Mouse (Mus musculus): ENCODE measurements around the gene Cnot2.

DNA sequence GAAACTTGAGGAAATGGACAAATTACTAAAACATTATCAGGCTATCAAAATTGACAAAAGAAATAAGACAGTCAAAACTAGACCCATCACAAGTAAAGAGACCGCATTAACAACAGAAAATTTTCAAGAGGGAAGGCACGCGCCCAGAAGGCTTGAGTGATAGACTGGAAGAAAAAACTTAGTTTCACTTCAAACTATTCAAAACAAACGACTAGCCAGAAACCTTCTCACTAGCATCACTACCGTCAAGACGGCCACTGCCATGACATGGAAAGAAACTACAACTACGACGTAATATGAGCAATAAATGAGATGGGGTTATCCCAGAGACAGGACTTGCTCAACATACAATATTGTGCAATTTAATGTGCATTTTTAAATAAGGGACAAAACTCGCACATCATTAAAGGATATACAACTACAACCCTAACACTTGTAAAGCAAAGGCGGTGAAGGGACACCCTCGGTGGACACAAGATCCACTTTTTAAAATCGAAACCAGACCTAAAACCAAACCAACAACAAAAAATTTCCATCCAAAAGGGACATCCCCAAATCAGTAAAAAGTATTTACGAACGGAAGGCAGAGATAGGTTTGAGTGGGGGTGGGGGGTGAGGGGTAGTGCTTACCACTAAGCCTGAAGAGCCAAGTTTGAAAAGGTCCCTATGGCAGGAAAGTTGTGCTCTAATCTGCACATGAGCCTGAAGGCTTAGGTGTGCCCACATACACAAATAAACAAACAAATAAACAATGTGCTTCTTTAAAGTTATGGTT, 16.3 kb downstream of the Cnot2 start:
- TF ChIP-seq POLR2A (IDR thresholded peaks at IDR 0.05; ENCODE audit: low read depth, low read length): no peak
- no peak for TF ChIP-seq CTCF (IDR thresholded peaks at IDR 0.05; ENCODE audit: extremely low read depth, insufficient read length, insufficient replicate concordance, low read depth, low read length)

All from small intestine, adult 2 months (tissue).